Mouse (Mus musculus): ENCODE results near the gene Lce3e.

DNA sequence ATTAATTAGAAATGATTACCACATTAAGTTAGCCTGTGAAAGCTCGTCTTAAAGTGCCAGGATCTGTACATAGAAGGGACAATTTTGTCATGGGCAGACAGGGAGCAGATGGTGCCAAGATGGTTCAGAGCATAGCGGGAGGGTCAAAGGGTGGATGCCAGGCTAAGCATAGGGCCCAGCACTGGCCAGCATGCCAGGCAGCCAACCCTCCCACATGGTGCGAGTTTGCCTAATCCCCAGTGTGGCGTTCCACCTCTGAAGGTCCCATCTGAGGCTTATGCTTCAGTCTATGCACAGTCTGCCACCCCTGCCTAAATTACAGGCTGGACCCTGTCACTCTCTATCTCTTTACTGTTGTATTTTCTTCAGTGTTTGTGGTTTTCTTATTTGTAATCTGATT, 36.0 kb downstream of the Lce3e start:
- TF ChIP-seq EP300 (IDR thresholded peaks at IDR 0.05; ENCODE audit: low read length) = no peak
- no peak for TF ChIP-seq NELFE (IDR thresholded peaks at IDR 0.05; ENCODE audit: low read depth, low read length)
- no peak for TF ChIP-seq MAX (IDR thresholded peaks at IDR 0.05; ENCODE audit: low read length)
